Mouse (Mus musculus) Patski (cell line): ENCODE data around the gene Xrra1. TPM values are rescaled to one million over a fixed set of nuclear protein-coding genes. Genes with fewer than 3 reads are reported as not detected.

Source experiments
- ATAC-seq: fragments of 100-300 bp; one replicate; pipeline ENCODE4 v1.8.0; 2021
- CTCF ChIA-PET: fragments of 350-600 bp; sonication (Branson Sonifier 250); formaldehyde crosslinking; loops from one replicate; lab custom pipeline; 2022; ENCODE audit warnings: inconsistent platforms; lab: Charles Lee
- POLR2A ChIA-PET: fragments of 350-600 bp; sonication (Branson Sonifier 250); formaldehyde crosslinking; loops from one replicate; lab custom pipeline; 2022; ENCODE audit warnings: antibody characterized with exemption, inconsistent platforms; lab: Charles Lee
- DNase-seq: peaks from one replicate; pipeline ENCODE4 v3.0.0-alpha.2; 2011; ENCODE audit warnings: low read depth, low spot score
- H3K27me3 ChIP-seq: fragments of 371-371 bp; one replicate; pipeline ENCODE4 v1.5.1; 2021
- CTCF ChIP-seq: fragments of 100-300 bp; IDR thresholded peaks from one replicate; pipeline ENCODE4 v1.5.1; 2021
- in situ Hi-C: fragments of 300-500 bp; cut with MboI; formaldehyde crosslinking; loops from 3 replicates; pipeline ENCODE4 v1.11.1; 2018; ENCODE audit warnings: low pct_unique_long_range_greater_than_20kb, mixed read lengths
- polyA plus RNA-seq: library from polyadenylated mRNA; unstranded; gene quantifications from one replicate; pipeline ENCODE4 v1.2.3, GENCODE M21; 2021

The Xrra1 gene
- polyA plus RNA-seq, 1 experiment from 2014 or later: 0.60 TPM

DNA sequence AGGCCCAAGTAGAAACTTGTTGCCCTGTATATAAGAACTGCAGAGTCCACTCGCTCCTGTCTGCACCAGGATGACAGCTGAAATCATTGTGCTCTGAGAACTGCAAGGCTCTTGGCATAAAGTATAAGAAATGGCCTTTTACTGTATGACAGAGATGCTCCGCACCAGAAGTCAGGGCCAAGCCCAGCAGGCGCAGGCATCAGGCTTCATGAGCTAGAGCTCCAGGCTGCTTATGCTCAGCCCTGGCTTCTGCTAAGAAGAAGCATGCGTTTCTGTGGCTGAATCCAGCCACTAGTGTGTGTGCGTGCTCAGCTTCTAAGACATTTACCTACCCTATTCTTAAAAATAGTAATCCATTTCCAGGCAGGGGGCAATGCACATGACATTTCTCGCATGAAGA, 35.6 kb downstream of the Xrra1 start:
- peaks cover 18% of the 10 kb centered on the region for H3K27me3 ChIP-seq
- POLR2A ChIA-PET: no interaction called here
- in situ Hi-C loops: no loop called here
- no peak for DNase-seq
- ATAC-seq: no peak
- CTCF ChIA-PET: no interaction called here
- no peak for TF ChIP-seq CTCF

DNA sequence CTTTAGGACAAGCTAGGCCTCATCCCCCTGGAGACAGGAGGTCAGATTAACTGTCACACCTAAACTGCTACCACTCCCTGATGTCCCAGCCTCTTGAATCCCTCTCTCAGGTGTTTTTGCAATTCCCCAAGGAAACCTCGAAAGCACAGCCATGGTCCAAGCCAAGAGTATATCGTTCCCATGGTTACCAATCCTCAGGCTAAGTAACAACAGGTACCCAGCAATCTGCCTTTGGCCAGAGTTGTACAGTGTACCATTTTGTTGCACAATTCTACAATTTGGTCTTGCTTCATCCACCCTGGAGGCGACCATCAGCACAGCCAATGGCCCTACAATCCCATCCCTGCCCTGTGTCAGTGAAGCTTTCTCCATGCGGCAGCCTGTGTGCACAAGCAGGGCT, 38.0 kb downstream of the Xrra1 start:
- no peak for TF ChIP-seq CTCF
- no peak for DNase-seq
- ATAC-seq: no peak
- in situ Hi-C loops: no loop called here
- peaks cover 18% of the 10 kb centered on the region for H3K27me3 ChIP-seq
- ChIA-PET POLR2A (no interaction called here), CTCF (no interaction called here)

DNA sequence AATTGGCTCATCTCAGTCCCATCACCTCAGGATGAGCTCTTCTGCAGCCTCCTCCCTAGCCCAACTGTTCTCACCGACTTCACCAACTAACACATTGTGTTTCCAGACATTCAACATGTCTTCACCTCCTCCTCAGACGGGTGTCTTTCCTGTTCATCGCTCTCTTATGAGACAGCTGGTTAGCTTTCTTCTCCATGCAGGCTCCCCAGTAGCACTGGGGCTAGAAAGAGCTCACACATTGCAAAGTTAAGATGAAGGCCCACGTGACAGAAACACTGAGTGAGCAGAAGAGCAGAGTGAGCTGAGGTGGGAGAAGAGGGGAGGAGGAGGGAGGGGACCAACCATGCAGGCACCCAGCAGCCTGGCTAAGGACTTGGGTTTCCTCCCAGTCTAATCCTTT, 43.3 kb downstream of the Xrra1 start:
- ATAC-seq (no peak), DNase-seq (no peak)
- no peak for TF ChIP-seq CTCF
- H3K27me3 ChIP-seq: peaks cover 9% of the 10 kb centered on the region
- CTCF ChIA-PET: no interaction called here
- POLR2A ChIA-PET: no interaction called here
- in situ Hi-C loops: no loop called here

DNA sequence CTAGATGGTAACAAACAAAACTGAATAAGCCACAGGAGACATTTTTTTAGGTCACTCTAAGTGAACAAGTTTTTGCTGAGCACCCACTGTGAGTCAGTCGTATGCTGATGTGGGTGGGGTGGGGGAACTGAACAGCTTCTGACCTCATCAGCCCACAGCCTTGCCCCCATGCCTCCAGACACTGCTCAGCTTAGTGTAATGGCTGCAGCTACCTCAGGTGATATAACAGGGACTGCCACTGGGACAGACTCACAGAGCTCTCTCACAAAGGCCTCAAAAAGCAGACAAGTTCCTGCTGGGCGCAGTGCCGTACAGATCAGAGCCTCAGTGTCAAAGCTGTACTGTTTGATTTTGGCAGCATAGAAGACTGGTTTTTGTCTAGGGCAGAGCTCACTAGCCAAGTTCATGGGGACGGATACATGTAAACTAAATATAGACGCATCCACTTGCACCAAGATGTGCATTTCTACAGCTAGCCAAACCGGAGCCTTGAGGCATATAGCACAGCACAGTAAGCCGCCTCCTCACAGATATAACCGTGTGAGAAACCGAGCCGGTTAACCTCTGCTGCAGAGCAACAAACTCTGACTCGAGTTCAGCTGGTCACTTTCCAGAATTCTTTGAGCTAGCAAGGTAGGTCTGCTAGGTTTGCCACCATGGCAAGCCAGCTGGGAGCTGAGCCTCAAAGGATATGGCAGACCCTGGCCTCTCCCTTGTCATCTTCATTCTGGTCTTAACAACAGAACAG, 44.2 kb downstream of the Xrra1 start:
- POLR2A ChIA-PET: no interaction called here
- no peak for TF ChIP-seq CTCF
- CTCF ChIA-PET: interaction anchor here (1.0 kb wide), 1 partner anchor 78 kb away, joined by 3 read pairs; no protein-coding TSS in a partner anchor
- peaks cover 6% of the 10 kb centered on the region for H3K27me3 ChIP-seq
- no peak for ATAC-seq
- no peak for DNase-seq
- in situ Hi-C loops: no loop called here

DNA sequence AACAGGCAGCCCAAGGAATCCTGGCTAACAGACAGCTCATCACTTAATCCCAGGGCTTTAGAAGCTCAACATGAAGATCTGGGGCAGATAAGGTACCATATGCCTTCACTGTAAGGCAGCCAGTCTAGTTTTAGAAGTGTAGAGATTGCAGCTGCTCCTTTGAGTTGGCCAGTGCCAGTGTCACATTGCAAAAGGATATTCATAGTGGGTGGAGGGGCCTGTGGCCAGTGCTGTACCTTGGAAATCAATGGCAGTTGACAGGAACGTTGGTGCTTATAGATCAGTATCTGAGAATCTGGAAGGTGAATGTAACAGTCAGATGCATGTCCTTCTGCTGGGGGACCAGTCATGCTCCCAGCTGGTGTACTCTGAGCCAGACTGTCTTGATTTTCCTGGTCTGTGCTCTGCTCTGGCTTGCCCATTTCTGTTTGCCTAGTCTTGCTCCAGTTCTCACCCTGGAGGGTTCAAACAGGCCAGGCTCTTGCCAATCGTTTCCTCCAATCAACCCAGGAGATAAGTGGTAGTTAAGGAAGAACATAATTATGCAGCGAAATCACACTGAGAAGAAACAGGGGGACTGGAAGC, 45.6 kb downstream of the Xrra1 start:
- ChIA-PET POLR2A (no interaction called here), CTCF (interaction anchor here (1.0 to 1.4 kb wide), 2 partner anchors 12 to 77 kb away, joined by 3 to 6 read pairs; no protein-coding TSS in a partner anchor)
- ATAC-seq (no peak), DNase-seq (no peak)
- in situ Hi-C loops: no loop called here
- H3K27me3 ChIP-seq: no peaks in the 10 kb centered on the region
- no peak for TF ChIP-seq CTCF

DNA sequence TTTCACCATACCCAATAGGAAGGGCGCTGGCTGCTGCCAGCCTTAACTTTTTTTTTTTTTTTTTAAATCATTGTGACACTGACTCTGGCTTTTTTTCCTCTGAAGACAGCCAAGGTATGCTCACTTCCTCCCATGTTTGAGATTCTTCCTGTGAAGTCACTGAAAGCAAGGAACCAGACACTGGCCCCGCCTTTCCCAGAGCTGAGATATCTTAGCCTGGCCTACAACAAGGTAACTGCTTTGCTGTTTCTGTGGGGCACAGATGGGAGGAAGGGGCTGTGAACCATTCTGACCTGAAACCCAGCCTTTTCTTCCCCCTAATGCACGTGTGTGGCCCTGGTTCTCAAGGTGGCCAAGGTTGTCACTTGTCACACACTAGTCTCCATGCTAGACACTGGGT, 47.4 kb downstream of the Xrra1 start:
- CTCF ChIA-PET: no interaction called here
- no peaks in the 10 kb centered on the region for H3K27me3 ChIP-seq
- POLR2A ChIA-PET: interaction anchor here (0.6 kb wide), 1 partner anchor 1294 kb away, joined by 7 read pairs; no protein-coding TSS in a partner anchor
- no peak for DNase-seq
- TF ChIP-seq CTCF: no peak
- ATAC-seq: no peak
- in situ Hi-C loops: no loop called here

DNA sequence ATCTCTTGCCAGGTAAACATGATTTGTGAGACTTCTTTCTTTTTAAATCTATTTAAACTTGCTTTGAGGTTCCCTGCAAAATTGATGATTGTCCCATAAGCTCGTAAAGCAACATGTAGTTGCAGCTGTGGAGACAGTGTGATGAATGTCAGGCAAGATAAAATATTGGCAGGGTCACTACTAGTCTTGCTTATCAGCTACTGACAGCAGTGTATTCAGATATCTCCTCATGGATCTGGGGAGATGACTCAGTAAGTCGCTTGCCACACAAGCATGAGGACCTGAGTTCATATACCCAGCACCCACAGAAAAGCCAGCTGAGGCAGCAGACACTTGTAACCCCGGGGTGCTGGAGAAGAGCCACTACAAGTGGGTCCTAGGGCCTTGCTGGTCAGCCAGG, 48.5 kb downstream of the Xrra1 start:
- H3K27me3 ChIP-seq: no peaks in the 10 kb centered on the region
- POLR2A ChIA-PET: no interaction called here
- no peak for ATAC-seq
- in situ Hi-C loops: no loop called here
- CTCF ChIA-PET: interaction anchor here (1.1 kb wide), 1 partner anchor 10 kb away, joined by 3 read pairs; no protein-coding TSS in a partner anchor
- no peak for DNase-seq
- no peak for TF ChIP-seq CTCF

DNA sequence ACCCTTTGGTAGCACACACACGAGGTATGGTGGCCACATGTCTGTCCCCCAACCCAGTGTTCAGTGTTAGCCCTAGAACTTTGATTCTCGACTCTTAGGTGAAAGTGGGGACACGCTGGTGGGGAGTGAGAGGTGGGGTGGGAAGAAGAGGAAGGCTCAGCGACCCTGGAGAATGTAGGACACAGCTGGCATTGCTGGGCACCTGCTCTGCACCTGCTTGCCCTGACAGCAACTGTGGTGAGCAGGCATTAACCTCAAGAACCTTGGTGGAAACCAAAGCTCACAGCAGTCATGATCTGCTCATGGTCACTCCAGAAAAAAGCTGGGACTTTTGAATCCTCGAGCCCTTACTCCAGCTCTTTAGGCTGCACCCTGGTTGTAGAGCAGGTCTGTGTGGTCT, 52.1 kb downstream of the Xrra1 start:
- ChIA-PET POLR2A (no interaction called here), CTCF (no interaction called here)
- ATAC-seq (no peak), DNase-seq (no peak)
- in situ Hi-C loops: no loop called here
- no peak for TF ChIP-seq CTCF
- H3K27me3 ChIP-seq: no peaks in the 10 kb centered on the region

DNA sequence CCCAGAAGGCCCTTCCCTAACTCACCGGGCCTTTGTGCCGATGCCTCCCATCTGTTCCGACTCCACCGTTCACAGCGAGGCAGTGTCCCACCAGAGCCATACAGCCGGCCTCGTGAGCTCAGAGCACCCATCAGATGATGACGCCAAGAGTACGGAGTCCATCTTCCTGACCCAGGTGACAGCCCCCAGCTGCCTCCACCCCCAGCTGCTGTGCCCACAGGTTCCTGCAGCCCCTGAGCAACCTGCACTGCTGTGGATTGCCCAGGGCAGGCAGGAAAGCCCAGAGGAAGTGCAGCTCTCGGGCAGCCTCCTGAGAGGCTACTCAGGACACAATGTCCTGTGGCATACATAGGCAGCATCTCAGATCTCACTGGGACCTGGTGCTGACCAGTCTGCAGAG, 55.4 kb downstream of the Xrra1 start:
- CTCF ChIA-PET: interaction anchor here (0.8 kb wide), 1 partner anchor 74 kb away, joined by 4 read pairs; no protein-coding TSS in a partner anchor
- no peak for TF ChIP-seq CTCF
- in situ Hi-C loops: no loop called here
- ATAC-seq (no peak), DNase-seq (no peak)
- H3K27me3 ChIP-seq: no peaks in the 10 kb centered on the region
- POLR2A ChIA-PET: no interaction called here

DNA sequence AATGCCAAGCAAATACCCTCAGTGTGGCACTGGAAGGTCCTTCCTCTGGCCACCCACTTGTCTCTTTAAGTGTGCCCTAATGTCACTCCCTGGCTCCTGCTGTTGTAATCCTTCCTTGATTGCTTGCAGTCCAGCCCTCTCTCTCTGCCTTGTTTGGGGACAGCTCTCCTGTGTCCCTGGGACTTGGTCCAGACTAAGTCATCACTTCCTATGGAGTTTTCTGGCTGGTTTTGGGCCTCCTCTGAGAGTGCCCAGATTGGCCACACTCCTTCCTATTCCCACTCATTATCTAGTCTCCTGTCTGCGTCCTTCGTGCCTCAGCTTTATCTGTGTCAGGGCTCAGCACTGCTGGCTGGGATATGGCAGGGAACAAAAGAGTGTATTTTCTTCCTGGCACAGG, 56.6 kb downstream of the Xrra1 start:
- ChIA-PET POLR2A (no interaction called here), CTCF (interaction anchor here (1.6 kb wide), 1 partner anchor 11 kb away, joined by 6 read pairs; no protein-coding TSS in a partner anchor)
- no peak for ATAC-seq
- no peaks in the 10 kb centered on the region for H3K27me3 ChIP-seq
- TF ChIP-seq CTCF: no peak
- in situ Hi-C loops: no loop called here
- DNase-seq: no peak

DNA sequence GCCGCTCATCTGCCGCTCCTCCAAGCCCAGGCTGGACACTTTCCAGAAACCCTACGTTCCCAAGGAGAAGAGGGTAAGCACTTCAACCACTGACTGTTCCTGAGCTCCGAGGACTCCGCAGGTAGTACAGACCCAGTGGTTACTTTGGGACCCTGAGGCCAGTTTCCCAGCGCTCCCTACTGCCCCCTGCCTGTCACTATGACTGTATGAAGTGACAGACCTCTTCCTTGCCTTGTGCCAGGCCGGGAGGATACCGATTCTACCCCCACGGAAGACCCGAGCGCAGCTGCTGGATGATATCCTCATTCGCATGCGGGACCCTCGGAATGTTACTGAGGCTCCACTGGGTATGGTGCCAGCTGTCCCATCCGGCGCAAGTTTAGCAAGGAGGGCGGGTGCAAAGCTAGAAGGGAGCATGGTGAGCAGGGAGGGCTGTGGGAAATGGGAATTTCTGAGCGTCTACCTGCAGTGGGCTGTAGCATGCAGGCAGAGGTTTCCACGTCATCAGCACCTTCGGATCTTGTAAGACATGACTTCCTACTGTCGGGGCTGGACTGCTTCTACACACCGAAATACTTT, 57.9 kb downstream of the Xrra1 start:
- ATAC-seq (no peak), DNase-seq (no peak)
- in situ Hi-C loops: no loop called here
- ChIA-PET POLR2A (no interaction called here), CTCF (interaction anchor here (1.1 to 1.6 kb wide), 2 partner anchors 9 to 12 kb away, joined by 3 to 6 read pairs; no protein-coding TSS in a partner anchor)
- TF ChIP-seq CTCF: no peak
- H3K27me3 ChIP-seq: no peaks in the 10 kb centered on the region
